Mouse (Mus musculus) erythroblast, adult 5-6 weeks (primary cell): ENCODE results near the gene Zbtb32. TPM values are rescaled to one million over a fixed set of nuclear protein-coding genes. Genes with fewer than 3 reads are reported as not detected.
A peak's percentile ranks its signal among the peaks of the same experiment; 100 is the strongest.

Source experiments
- ATAC-seq: replicated peaks from 2 replicates; pipeline ENCODE4 v1.8.0; 2016; ENCODE audit warnings: moderate number of reproducible peaks, mild to moderate bottlenecking, moderate TSS enrichment, inconsistent platforms; ENCODE audit not compliant: poor library complexity, low FRiP score, severe bottlenecking
- total RNA-seq, 2 experiments: library from RNA; stranded (forward) in 1 of 2; stranded (reverse) in 1 of 2; fragments of 150-400 nt in 1 of 2; fragments of 200-764, 138-1000 nt in 1 of 2; gene quantifications; 2 replicates each; pipeline versions ENCODE4 v1.2.3 to v1.2.4; 2015 to 2017; ENCODE audit warnings: low replicate concordance in 2 of 2

The Zbtb32 gene
- total RNA-seq, 2 experiments from 2014 or later, result not detected

DNA sequence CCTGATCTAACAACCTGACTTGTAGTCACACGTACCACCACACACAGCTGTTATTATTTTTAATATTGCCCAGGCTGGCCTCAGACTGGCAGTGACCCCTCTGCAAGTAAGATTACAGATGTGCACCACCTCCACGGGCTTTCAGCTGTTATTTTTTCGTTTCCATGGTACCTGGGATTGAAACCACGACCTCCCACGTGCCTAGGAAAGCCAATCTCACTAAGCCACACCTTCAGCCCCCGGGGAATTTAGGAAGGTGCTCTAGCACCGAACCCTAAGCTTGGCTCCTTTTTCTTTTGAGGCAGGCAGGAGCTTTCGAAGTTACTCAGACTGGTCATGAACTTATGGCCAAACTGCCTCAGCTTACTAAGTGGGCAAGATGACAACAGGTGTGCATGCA is 5.7 kb upstream of the Zbtb32 start:
- no peak for ATAC-seq

DNA sequence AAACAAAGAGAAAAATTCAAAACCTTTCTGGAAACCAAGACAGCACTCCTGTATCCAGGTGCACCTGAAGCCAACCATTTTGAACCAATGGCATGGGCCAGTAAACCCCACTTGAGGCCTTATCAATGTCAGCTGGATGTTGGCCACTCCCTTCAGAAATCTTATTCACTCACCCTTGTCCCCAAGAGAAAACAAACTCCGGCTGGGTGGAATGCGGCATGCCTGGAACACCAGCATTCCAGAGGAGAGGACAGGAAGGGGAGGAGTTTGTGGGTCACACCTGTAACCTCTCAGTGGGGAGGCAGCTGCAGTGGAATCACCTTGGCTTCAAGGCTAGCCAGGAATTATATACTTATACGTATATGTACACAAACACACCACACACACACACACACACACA is 3.9 kb upstream of the Zbtb32 start:
- ATAC-seq, result no peak

DNA sequence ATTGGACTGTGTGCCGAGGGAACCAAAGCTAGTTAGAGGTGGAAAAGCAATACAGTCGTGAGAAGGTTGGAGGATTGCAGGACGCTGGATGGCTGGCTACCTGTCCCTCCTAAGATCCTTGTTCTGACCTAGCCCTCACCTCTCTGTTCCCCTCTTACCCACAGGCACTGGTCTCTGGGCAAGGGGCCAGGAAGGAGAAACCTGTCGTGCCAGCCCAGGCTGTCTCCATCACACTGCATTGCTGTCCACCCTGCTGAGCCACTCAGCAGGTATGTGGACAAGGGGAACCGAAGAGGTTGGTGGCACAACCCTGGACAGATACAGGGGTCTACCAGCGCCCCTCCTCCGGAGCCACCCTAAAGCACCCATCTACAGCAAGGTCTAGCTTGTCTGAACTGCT is 1.9 kb upstream of the Zbtb32 start:
- ATAC-seq, result no peak

GRCm38 (mm10) chr7:30599933-30600353 is 1.2 kb upstream of the Zbtb32 start:
- ATAC-seq, result peak; percentile 98

GRCm38 (mm10) chr7:30596811-30597210 is 1.9 kb downstream of the Zbtb32 start:
- ATAC-seq, result no peak

GRCm38 (mm10) chr7:30596093-30596492 is 2.6 kb downstream of the Zbtb32 start:
- no peak for ATAC-seq

DNA sequence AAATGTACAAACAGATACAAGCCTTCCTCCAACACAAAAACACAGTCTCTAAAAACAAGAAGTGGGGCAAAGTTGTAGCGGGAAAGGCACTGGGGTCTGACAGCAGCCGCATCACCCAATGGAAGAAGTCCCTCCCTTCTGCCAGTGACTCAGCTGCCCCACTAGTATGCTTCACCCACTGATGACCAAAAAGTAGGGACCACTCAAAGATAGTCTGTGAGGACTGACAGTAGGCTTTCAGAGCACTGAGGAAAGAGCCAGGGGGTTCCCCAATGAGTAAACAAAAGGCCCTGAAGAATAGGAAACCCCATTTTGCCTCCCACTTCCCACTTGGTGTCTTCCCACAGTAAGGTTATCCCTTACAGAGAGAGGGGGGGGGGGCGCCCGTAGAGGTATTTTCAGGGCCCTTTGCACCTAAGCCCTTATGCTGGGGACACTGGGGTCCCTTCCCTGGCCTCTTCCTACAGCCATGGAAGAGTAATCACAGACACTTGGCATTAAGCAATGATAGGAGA is 4.1 kb downstream of the Zbtb32 start:
- ATAC-seq, result no peak

DNA sequence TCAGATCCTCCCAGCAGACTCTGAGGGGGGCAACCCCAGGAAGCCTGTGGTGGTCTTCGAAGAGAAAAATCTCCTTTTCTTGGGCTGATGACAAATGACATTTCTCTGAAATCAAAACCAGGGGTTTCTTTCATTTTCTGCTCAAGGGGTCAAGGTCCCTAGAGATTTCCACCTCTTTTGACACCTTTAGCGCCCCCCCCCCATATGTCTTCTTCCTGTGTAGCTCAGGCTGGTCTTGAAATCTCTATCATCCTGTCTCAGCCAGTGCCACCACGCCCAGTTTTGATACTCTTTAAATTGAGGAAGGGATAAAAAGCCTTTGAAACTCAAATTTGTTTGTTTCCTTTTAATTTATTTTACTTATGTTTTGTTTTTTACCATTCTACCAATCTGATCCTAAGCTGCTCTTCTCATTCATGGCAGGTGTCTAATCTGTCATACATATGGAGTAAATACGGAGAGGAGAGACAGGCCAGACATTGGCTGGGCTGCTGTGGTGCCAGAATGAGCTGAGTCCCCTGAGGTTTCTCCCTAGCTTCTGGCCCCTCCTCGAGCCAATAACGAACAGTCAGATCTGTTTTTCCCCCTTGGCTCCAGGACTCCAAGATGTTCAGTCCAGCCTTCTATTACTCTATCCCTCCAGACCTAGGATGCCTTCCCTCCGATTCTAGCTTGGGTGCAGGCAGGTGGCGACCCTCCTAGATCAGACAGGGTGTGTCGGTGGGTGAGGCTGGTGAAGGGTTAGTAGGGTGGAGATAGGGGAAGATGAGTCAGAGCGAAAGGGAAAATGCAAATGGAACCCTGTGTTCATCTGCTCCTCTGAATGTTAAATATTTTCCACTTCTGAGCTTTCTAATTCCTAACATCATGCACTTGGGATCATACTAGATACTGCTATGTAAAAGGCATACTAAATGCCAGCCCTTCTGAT is 4.9 kb downstream of the Zbtb32 start:
- no peak for ATAC-seq

GRCm38 (mm10) chr7:30592772-30593423 is 5.8 kb downstream of the Zbtb32 start:
- ATAC-seq, result no peak

GRCm38 (mm10) chr7:30591605-30591951 is 7.1 kb downstream of the Zbtb32 start:
- ATAC-seq, result no peak

GRCm38 (mm10) chr7:30590927-30591604 is 7.6 kb downstream of the Zbtb32 start:
- no peak for ATAC-seq

GRCm38 (mm10) chr7:30589435-30590301 is 9.0 kb downstream of the Zbtb32 start:
- ATAC-seq, result peak; percentile 56

- ATAC-seq, result peak; percentile 88
Observed at GRCm38 (mm10) chr7:30588676-30589434, 9.9 kb downstream of the Zbtb32 start, which contains the start of gene Kmt2b. Kmt2b (minus strand) TSS chr7:30588726.

GRCm38 (mm10) chr7:30587842-30588667 is 10.7 kb downstream of the Zbtb32 start:
- 0 out of 2 replicates have a peak, but pooled peaks have one; percentile 6 for ATAC-seq

DNA sequence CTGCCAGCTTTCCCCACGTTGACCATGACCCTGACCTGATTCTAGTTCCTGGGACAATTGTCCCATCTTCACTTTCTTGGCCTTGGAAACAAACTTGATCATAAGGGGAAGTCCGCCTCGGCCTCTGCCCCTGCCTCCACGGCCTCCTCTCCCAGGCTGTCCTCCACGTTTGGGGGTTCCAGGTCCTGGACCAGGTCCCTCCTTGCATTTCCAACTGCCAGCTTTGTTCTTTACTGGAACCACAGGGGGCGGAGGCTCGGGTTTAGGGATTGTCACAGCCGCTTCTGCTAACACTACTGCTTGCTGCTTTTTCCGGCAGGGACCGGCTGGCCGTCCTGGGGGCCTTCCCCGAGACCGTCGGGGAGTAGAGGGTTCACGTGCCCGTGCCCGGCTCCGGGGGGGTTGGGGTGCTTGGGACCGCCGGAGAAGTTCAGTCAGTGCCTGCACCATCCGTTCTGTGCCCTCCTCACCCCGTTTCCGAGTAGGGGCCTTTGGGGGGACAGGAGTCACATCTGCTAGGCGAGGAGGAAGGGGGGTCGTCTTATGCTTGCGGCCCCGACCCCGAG is 12.2 kb downstream of the Zbtb32 start:
- ATAC-seq, result no peak

- no peak for ATAC-seq
Observed at GRCm38 (mm10) chr7:30585170-30585569, 13.5 kb downstream of the Zbtb32 start.

DNA sequence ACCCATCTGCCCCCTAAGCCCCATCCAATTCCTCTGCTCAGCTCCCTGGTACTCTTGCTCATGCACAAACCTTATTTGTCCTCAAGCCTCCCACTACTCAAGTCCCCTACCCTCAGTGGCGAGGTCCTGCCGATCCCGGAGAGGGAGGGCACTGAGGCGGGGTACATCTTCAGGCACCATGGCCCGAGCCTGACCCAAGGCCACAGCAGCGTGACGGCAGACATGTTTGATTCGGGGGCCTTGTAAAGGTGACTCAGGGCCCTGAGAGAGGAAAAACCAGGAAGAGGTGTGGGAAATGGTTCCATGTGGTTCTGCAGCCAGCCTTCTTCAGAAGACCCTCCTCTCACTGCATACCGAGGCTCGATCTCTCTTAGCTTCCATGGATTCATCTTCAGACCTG is 14.4 kb downstream of the Zbtb32 start:
- no peak for ATAC-seq

GRCm38 (mm10) chr7:30581547-30581946 is 17.2 kb downstream of the Zbtb32 start:
- ATAC-seq, result no peak
